Mouse (Mus musculus) cerebellum, adult 8-10 months (tissue): Measurements from ENCODE around the gene Trex1.

Experiments
- DNase-seq: peaks from one replicate; pipeline ENCODE4 v3.0.0; 2022

Gene Trex1

DNA sequence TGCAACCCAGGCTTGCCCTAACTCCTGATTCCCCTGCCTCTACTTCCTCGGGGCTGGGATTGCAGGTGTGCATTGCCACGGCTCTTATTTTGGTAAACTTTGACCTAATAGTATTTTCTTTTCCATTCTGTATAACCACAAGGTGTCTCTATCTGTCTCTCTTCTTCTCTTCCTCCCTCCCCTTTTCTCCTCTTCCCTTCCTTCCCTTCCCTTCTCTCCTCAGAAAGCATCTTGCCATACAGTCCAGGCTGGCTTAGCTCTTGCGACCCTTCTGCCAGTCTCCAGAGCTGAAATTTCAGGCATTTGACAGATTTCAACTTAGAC is 8.9 kb downstream of the Trex1 start:
- DNase-seq, result no peak

GRCm38 (mm10) chr9:109049996-109050673 is 9.4 kb downstream of the Trex1 start:
- DNase-seq, result no peak

- DNase-seq, result no peak
These were observed 10.2 kb downstream of the Trex1 start for GRCm38 (mm10) chr9:109049316-109049715.

DNA sequence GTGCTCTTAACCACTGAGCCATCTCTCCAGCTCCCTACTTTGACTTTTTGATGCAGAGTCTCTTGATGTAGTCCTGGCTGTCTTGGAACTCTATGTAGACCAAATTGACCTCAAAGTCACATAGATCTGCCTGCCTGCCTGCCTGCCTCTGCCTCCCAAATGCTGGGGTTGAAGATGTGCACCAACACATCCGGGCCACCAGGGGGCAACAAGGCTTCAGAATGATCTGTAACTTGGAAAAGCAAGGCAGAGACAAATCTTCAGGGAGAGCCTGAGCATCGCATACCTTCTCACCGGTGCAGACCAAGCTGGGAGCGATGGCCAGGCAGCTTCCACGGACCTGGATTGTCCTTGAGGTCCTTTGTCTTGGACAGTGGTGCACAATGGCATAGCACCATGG is 13.2 kb downstream of the Trex1 start:
- no peak for DNase-seq

GRCm38 (mm10) chr9:109041351-109041750 is 18.2 kb downstream of the Trex1 start:
- DNase-seq, result no peak

DNA sequence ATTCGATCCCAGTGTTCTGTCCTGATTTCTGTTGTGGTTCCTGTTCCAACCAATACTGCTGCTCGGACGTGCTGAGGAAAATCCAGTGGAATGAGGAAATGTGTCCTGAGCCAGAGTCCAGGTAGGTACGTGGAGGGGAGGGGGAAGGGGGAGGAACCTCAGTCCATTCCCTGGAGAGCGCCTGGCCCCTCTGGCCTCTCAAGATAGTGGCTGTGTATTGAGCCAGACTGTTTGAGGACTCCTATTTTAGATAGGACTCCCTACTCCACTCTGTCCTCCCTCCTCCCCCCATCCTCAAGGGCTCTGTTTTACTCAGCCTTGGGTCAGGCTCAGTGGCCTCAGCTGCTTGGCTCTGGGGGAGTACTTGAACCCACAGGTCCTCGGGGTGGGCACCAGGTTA is 18.6 kb downstream of the Trex1 start:
- DNase-seq, result no peak

DNA sequence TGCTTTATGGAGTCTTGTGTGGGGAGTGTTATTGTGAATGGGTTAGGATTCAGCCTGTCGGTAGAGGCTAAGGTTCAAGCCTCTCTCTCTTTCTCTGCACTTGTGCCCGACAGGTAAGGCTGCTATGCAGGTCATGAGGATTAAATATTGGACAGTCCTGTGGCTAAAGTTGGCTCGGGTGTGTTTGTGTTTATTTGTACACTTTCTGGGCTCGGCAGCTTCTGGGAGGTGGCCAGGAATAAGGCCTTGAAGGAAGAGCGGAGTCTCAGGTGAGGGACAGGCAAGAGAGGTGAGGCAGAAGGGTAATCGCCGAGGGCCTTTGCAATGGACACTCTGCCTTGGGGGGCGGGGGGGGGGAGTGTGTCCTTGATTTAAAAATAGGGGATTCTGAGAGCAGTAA is 19.3 kb downstream of the Trex1 start:
- no peak for DNase-seq

DNA sequence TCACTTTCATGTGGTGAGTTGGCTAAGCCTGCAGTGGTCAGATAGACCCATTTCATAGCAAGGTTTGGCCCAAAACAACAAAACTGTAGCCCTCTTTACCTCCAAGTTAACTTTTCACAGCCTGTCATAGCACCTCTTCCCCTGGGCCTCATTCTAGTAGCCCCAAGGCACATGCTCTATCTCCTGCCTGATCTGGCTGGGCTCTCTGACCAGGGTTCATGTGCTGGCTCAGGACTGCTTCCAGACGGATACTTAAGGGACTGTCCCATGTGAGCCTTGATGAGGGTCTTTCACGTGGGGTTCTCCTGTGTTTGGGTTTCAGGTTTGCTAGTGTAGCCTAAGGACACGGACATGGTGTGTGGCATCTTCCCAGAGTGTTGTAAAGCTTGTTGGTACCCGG is 19.9 kb downstream of the Trex1 start:
- no peak for DNase-seq

DNA sequence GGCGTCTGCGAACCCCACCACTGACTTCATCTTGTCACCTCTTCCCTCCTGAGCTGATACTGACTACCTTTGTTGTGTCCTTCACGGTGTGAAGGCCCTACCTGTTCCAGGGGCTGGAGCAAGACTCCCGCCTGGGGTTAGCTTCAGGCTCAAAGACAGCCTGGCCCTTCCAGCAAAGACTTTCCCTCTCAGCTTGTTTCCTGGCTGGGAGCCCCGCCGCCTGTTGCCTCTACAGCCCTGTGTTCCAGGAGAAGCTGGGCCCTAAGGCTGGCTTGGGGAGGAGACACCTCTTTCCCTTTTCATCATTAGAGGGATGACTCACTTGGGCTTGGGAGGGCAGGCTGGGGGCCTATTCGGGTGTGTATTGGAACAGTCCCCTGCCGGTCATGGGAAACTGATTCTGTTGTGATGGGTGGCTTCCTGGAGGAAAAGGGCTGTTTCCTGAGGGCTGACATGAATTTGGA is 20.6 kb downstream of the Trex1 start:
- peak; percentile 58 for DNase-seq

GRCm38 (mm10) chr9:109038086-109038895 is 21.2 kb downstream of the Trex1 start, which contains the start of gene Shisa5:
Gene Shisa5, plus strand, starts transcription at chr9:109038565.
- no peak for DNase-seq

GRCm38 (mm10) chr9:109032435-109032834 is 27.1 kb downstream of the Trex1 start:
- DNase-seq, result no peak

DNA sequence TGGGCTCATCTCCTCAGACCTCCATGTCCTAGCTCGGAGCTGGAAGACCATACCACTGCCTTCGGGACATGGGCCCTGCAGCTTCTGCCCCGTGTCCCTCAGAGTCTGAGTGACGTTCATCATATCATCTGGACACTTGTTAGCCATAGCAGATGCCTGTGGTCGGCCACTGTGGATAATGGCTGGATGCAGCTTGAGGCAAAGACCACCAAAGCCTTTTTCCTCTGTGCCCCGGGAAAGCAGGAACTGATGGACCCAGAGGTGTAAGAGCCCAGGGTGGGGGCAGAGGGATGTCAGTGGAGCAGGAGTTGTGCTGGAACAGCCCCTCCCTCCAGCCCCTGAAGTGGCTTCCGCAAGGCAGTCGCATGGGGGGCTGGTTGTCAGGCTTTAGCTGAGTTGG is 27.8 kb downstream of the Trex1 start:
- DNase-seq, result no peak

DNA sequence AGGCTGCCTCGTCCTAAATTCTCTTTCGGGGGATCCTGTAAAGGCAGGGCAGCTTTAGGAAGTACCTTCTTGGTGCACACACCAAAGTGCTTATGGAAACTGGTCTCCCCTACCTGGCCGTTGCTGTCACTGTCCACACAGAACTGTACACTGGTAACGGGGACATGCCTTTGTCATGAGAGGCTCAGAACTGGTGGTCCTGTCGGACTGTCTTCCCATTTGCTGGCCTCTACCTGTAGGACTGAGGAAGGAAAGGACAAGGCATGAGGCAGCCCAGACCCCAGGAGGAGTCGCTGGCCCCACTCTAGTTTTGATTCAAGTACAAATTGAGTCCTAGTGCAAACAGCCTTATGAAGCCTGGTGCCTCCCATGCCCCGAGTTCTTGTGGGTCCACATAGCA is 28.5 kb downstream of the Trex1 start:
- no peak for DNase-seq

DNA sequence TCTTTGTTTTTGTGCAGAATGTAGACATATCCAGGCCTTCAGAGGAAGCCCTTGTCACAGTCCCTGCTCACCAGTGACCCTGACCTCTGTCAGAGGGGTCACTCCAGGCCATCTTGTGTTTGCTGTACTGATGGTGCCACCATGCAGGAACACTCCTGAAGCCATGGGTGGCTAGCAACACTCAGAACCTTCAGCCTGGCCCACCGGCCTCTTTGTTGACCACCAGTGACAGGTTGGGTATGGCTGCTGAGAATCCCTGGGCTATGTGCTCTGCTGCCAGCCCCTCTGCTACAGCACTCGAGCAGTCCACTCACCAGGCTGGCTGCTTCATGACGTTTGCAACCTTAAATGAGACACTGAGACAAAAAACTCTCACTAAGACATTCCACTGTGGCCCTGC is 29.2 kb downstream of the Trex1 start:
- DNase-seq, result no peak

- DNase-seq, result no peak
These were observed 30.6 kb downstream of the Trex1 start for GRCm38 (mm10) chr9:109028919-109029318.

DNA sequence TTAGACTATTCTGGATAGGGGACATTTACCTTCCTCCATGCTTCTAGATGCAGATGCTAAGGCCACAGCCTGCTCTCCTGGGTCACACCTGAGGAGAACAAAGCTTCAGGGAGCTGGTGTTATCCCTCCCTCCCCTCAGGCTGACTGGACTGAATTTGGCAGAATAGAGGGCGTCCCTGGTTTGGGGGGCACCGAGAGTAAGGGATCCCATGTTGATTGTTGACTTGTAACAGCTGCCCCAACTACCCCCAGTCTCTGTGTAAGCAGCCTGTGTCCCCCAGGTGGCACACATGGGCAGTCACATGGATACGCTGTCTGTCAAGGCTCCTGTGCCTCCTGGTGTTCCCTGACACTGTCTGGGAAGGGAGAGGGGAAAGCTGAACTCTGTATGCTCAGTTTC is 31.1 kb downstream of the Trex1 start:
- no peak for DNase-seq

GRCm38 (mm10) chr9:109027521-109027920 is 32.0 kb downstream of the Trex1 start:
- no peak for DNase-seq

DNA sequence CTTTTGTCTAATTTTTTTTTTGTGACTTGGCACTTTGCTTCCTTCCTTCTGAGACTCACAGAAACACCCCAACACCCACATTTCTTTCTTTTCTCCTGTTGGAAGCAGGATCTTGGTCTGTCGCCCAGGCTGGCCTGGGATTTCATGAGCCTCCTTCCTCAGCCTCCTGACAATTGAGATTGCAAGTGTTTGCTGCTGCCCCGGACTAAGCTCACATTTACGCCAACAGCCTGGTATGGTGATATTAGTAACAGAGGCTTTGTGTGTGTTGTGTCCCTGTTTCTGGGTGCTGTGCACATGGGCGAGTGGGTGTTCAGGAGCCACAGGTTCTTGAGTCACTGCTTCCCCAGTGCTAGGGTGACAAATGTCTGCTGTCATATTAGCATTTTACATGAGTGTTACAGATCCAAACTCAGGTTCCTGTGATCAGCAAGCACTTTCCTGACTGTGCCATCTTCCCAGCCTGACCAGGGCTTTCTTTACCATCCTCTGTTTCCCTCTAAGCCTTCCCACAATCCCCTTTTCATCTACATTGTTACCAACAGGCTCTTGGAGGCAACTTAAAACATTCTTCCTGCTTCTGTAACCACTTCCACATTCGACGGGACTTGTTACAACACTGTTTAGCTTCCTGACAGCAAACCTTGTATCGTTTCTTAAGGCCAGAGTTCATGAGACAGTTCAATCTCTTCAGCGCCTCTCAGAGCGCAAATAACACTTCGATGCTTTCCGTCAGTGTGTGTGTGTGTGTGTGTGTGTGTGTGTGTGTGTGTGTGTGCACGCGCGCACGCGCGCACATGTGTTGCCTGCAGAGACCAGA is 36.5 kb downstream of the Trex1 start:
- DNase-seq, result no peak

- DNase-seq, result no peak
These were observed 38.1 kb downstream of the Trex1 start for GRCm38 (mm10) chr9:109021428-109021827.

DNA sequence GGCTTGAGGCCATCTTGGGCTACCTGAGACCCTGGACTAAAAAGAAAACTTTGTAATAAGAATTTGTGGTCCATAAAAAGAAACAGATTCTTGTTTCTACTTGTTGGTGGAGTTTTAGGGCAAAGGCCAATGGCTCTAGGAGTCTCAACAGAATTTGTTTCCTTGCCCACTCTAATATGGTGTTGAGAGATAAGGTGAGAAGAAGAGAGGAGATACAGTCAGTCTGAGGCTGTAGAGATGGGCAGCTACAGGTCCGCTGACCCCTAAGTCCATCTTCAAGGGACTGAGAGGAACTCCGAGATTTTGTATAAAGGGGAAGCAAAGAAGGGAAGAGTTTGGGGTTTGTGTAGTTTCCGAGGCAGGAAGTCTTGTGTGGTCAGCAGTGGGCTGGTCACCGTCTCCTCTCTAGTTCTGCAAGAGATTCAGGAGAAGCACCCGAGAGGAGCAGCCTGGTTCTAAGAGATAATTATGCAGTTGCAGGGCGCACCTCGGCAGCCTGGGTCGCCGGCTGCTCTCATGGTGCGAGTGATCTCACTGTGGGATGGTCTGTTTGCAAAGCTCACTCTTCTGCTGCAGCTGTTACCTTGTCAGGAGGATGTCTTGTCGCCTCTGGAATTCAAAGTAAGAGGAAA is 42.4 kb downstream of the Trex1 start:
- no peak for DNase-seq

GRCm38 (mm10) chr9:109015397-109015796 is 44.1 kb downstream of the Trex1 start:
- no peak for DNase-seq

- no peak for DNase-seq
These were observed 49.2 kb downstream of the Trex1 start for GRCm38 (mm10) chr9:109010316-109010690.

DNA sequence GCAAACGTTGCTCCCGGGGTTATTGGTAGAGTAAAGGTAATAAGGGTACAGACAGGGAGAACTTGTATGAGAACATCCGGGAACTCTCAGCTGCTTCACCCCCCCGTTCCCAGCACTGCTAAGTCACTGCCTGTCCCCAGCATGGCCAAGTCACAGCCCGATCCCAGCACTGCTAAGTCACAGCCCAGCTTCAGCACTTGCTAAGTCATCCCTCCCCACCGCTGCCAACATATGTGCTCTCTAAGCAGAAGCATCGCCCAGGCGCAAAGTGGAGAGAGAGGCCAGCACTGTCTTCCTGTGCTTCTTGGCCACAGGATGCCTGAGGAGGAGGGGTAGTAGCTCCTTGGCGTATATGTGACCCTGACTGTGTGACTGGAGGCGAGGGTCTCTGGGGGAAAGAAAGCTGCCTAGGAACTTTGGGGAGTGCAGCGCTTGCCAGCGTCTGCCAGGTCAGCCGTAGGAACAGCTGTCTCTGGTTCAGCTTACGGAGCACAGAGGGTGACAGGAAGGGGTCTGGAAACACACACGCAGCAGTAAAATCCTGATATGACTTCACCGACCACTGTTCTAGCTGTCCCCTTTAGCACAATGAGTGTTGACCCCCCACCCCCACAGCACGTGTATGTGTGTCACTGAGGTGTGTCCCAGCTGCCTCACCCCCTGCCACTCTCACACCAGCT is 49.8 kb downstream of the Trex1 start:
- no peak for DNase-seq
